Mouse (Mus musculus) forebrain, embryonic 15.5 days (tissue): ENCODE data around the gene Ank. TPM values are rescaled to one million over a fixed set of nuclear protein-coding genes. Genes with fewer than 3 reads are reported as not detected.

Source experiments
- ATAC-seq: fragments of 200-750 bp; cut with Nextera tagmentation; replicated peaks from 2 replicates; pipeline ENCODE4 v1.8.0; 2017; ENCODE audit warnings: mild to moderate bottlenecking, moderate TSS enrichment, moderate library complexity
- H3K27ac ChIP-seq: fragments of 300-500 bp; sonication (generic); replicated peaks from 2 replicates; pipeline ENCODE4 v1.5.1; 2015; ENCODE audit warnings: mild to moderate bottlenecking, inconsistent platforms
- H3K27me3 ChIP-seq: fragments of 300-500 bp; sonication (generic); 2 replicates; pipeline ENCODE4 v1.6.1; 2015; ENCODE audit warnings: inconsistent platforms
- H3K36me3 ChIP-seq: fragments of 300-500 bp; sonication (generic); 2 replicates; pipeline ENCODE4 v1.6.1; 2015; ENCODE audit warnings: mild to moderate bottlenecking, inconsistent platforms
- H3K4me1 ChIP-seq: fragments of 300-500 bp; sonication (generic); 2 replicates; pipeline ENCODE4 v1.6.1; 2015; ENCODE audit warnings: inconsistent platforms
- H3K4me2 ChIP-seq: fragments of 300-500 bp; sonication (generic); replicated peaks from 2 replicates; pipeline ENCODE4 v1.6.1; 2015; ENCODE audit warnings: mild to moderate bottlenecking, inconsistent platforms
- H3K4me3 ChIP-seq: fragments of 300-500 bp; sonication (generic); 2 replicates; pipeline ENCODE4 v1.5.1; 2015; ENCODE audit warnings: mild to moderate bottlenecking, inconsistent platforms
- H3K9ac ChIP-seq: fragments of 300-500 bp; sonication (generic); replicated peaks from 2 replicates; pipeline ENCODE4 v1.6.1; 2015; ENCODE audit warnings: mild to moderate bottlenecking, inconsistent platforms
- H3K9me3 ChIP-seq: fragments of 300-500 bp; sonication (generic); 2 replicates; pipeline ENCODE4 v1.6.1; 2016; ENCODE audit warnings: inconsistent platforms
- WGBS: fragments of 180-500 bp; shearing (Covaris S2); methylation state at CpG from one replicate; pipeline ENCODE4 v1.1.7; 2015; ENCODE audit warnings: mixed read lengths; 5-methylcytosine and 5-hydroxymethylcytosine counted together
- microRNA-seq: library from miRNA; unstranded; fragments of <30 nt; microRNA quantifications from one replicate; pipeline ENCODE4, GENCODE M21; 2016
- polyA plus RNA-seq: library from polyadenylated mRNA; unstranded; fragments of >200 nt; fragmentation: Nextera tagmentation; extraction: Ambion mirVana; gene quantifications from 2 replicates; pipeline ENCODE4 v1.2.1, GENCODE M21; 2015

Ank gene
- polyA plus RNA-seq, 1 experiment from 2014 or later: 16.7 TPM

DNA sequence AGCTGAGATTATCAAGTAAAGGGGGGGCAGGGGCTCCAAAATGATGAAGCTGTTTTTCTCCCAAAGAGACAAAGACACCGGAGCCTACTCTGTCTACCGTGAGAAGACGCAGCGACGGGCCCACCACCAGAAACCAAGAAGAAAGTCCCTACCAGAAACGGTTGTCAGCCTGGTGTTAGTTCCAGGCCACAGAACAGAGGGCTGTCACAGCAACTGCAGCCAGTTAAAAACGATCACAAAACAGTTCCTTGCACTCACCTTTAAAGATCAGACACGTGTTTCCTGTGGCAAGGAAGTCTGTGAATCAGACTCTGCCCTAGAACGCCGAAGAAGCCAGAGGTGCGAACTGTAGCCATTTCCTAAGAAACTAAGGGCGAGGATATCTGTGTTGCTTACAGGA is 174.7 kb downstream of the Ank start:
- Histone ChIP-seq H3K4me1 (no peaks in the 10 kb centered on the region), H3K4me3 (no peak overlapping the region), H3K9me3 (no peaks in the 10 kb centered on the region), H3K27me3 (no peaks in the 10 kb centered on the region), H3K4me2 (no peak overlapping the region), H3K9ac (no peak overlapping the region), H3K27ac (no peak overlapping the region), H3K36me3 (no peaks in the 10 kb centered on the region)
- ATAC-seq: no peak
- WGBS: 83% methylated on average over 12 of the region's 12 CpGs

DNA sequence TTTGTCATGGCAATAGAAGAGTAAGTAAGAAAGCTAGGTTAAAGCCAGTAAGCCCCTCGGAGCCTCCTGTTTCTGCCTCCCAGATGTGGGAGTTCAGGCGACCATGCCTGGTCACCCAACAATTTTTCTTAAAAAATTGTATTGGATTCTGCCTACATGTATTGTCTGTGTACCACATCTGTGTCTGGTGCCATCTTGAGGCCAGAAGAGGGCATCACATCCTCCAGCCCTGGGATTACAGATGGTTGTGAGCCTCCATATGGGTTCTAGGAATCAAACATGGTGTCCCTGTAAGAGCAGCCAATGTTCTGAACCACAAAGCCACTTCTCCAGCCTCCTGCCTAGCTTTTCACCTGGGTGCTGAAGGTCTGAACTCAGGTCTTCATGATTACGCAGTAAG is 176.4 kb downstream of the Ank start:
- H3K4me2 ChIP-seq: no peak overlapping the region
- H3K4me3 ChIP-seq: no peak overlapping the region
- H3K9me3 ChIP-seq: no peaks in the 10 kb centered on the region
- 92% methylated on average over 3 of the region's 3 CpGs for WGBS
- H3K9ac ChIP-seq: no peak overlapping the region
- no peaks in the 10 kb centered on the region for H3K27me3 ChIP-seq
- no peaks in the 10 kb centered on the region for H3K4me1 ChIP-seq
- ATAC-seq: no peak
- H3K36me3 ChIP-seq: no peaks in the 10 kb centered on the region
- no peak overlapping the region for H3K27ac ChIP-seq

Small RNA genes within 50 kb of the gene (microRNA-seq; reads per million reads assigned to microRNA genes)
- not detected for gene Mir7117

Other genes starting within 250 kb of the Ank start
- gene Otulin, start 164.0 kb downstream of the Ank start, polyA plus RNA-seq: 28.6 and 30.7 TPM in 2 replicates
- gene Otulinl, start 214.9 kb downstream of the Ank start, polyA plus RNA-seq: 10.2 and 12.5 TPM in 2 replicates